Mouse (Mus musculus) liver, embryonic 16.5 days (tissue): Measurements from ENCODE around the gene Usf1. TPM values are rescaled to one million over a fixed set of nuclear protein-coding genes. Genes with fewer than 3 reads are reported as not detected.

ENCODE experiments used
- ATAC-seq: fragments of 200-750 bp; cut with Nextera tagmentation; 2 replicates; pipeline ENCODE4 v1.8.0; 2017; ENCODE audit warnings: low read depth, mild to moderate bottlenecking, moderate number of reproducible peaks, moderate library complexity
- H3K27ac ChIP-seq: fragments of 300-500 bp; sonication (generic); 2 replicates; pipeline ENCODE4 v1.5.1; 2014; ENCODE audit warnings: mild to moderate bottlenecking, low read length
- H3K27me3 ChIP-seq: fragments of 300-500 bp; sonication (generic); 2 replicates; pipeline ENCODE4 v1.6.1; 2014; ENCODE audit warnings: low read depth, low read length, mixed read lengths; ENCODE audit not compliant: control insufficient read depth, insufficient read depth
- H3K36me3 ChIP-seq: fragments of 300-500 bp; sonication (generic); 2 replicates; pipeline ENCODE4 v1.6.1; 2014; ENCODE audit warnings: mild to moderate bottlenecking; ENCODE audit not compliant: control insufficient read depth, insufficient read depth
- H3K4me1 ChIP-seq: fragments of 300-500 bp; sonication (generic); 2 replicates; pipeline ENCODE4 v1.6.1; 2014; ENCODE audit warnings: low read depth, low read length, mixed read lengths; ENCODE audit not compliant: control insufficient read depth
- H3K4me2 ChIP-seq: fragments of 300-500 bp; sonication (generic); 2 replicates; pipeline ENCODE4 v1.6.1; 2014; ENCODE audit warnings: low read depth, low read length, mixed read lengths
- H3K4me3 ChIP-seq: fragments of 300-500 bp; sonication (generic); 2 replicates; pipeline ENCODE4 v1.5.1; 2014; ENCODE audit warnings: low read depth, mild to moderate bottlenecking, low read length
- H3K9ac ChIP-seq: fragments of 300-500 bp; sonication (generic); 2 replicates; pipeline ENCODE4 v1.6.1; 2014; ENCODE audit warnings: low read depth, low read length
- H3K9me3 ChIP-seq: fragments of 300-500 bp; sonication (generic); replicated peaks from 2 replicates; pipeline ENCODE4 v1.6.1; 2016; ENCODE audit warnings: low read length; ENCODE audit not compliant: control insufficient read depth
- WGBS: fragments of 180-500 bp; shearing (Covaris S2); extraction: QIAGEN DNeasy Blood & Tissue Kit; methylation state at CpG from one replicate; pipeline ENCODE4 v1.1.7; 2014; ENCODE audit not compliant: insufficient replicate concordance; 5-methylcytosine and 5-hydroxymethylcytosine counted together
- polyA plus RNA-seq: library from polyadenylated mRNA; unstranded; fragments of >200 nt; fragmentation: Nextera tagmentation; extraction: Ambion mirVana; gene quantifications from 2 replicates; pipeline ENCODE4 v1.2.1, GENCODE M21; 2015

Gene Usf1
- polyA plus RNA-seq, 1 experiment from 2014 or later, result 19.3 TPM

DNA sequence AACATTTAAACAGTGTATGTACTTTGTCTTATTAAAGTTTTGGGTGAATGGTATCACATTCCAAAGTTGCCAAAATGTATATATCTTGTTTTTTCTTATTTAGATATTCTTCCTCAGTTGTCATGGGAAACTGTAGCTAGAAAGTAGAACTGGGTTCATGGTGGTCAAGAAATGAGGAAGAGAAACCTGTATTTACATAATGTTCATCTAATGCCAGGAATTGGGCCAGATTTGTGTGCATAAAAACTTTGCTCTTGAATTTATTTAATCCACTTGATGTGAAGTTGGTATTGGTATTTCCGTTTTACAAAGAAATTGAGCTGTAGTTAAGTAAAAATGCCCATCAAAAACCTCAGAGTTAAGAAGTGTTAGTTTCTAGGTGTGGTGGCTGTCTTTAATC lies 882 bp upstream of the Usf1 start:
- Histone ChIP-seq H3K4me2 (no peak overlapping the region), H3K27ac (no peak overlapping the region), H3K4me1 (peaks cover 23% of the 10 kb centered on the region), H3K9me3 (no peaks in the 10 kb centered on the region), H3K36me3 (no peaks in the 10 kb centered on the region; the same call in 1 of the 2 replicates), H3K27me3 (no peaks in the 10 kb centered on the region), H3K4me3 (no peak overlapping the region), H3K9ac (no peak overlapping the region)
- 93% methylated on average over 1 of the region's 1 CpGs for WGBS
- no peak for ATAC-seq

DNA sequence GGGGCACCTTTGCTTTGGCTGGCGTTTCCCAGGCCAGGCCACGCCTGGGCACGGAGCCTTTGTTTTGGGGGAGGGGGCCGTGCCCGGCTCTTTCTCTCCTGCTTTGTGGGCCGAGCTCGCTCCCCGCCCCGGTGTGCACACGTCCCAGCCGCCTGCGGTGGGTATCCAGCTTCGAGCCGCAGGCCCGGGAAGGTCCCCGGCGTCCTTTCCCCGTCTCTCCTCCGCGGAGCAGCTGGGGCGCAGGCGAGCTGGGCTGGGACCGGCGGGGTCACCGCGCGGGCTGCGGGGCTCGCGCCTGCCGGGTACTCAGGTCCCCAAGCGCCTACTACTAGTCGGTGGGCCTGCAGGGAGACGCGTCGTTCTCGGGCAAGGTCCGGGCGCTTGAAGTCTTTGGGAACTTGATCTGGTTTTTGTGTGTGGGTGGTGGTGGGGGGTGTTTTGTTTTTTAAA lies 404 bp downstream of the Usf1 start:
- H3K4me1 ChIP-seq, result peaks cover 23% of the 10 kb centered on the region
- peak overlapping the region; percentile 69 for H3K4me2 ChIP-seq
- no peaks in the 10 kb centered on the region for H3K27me3 ChIP-seq
- peak overlapping the region; percentile 97 for H3K4me3 ChIP-seq
- peaks cover 5% of the 10 kb centered on the region for H3K36me3 ChIP-seq
- ATAC-seq, result peak; percentile 65
- H3K9me3 ChIP-seq, result no peaks in the 10 kb centered on the region
- H3K9ac ChIP-seq, result peak overlapping the region; percentile 96
- H3K27ac ChIP-seq, result peak overlapping the region; percentile 81
- under 1% methylated on average over 39 of the region's 39 CpGs for WGBS

DNA sequence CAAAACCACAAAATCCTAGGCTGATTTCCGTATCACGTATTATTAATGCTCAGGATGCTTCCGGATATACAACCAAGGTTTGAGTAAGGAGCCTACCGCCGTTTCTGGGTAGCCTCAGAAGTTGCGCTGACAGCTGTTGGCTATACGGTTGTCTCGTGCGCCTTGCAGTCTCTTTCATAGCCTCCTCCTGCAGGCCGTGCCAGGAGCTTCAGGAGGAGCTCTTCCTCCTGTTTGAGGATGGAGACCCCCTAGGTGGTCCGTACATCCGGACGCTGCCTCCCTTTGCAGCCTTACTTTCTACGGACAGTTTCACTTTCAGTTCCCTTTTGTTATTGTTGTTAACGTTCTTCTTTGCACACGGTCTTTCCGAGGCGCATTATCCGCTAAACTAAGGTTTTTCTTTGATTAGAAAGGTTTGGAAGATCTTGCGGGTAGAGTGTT lies 908 bp downstream of the Usf1 start:
- Histone ChIP-seq H3K4me2 (peak overlapping the region; percentile 69), H3K4me3 (peak overlapping the region; percentile 97), H3K9ac (peak overlapping the region; percentile 96), H3K9me3 (no peaks in the 10 kb centered on the region), H3K27ac (peak overlapping the region; percentile 81), H3K4me1 (peaks cover 23% of the 10 kb centered on the region), H3K36me3 (peaks cover 10% of the 10 kb centered on the region), H3K27me3 (no peaks in the 10 kb centered on the region)
- ATAC-seq, result no peak
- WGBS, result under 1% methylated on average over 20 of the region's 20 CpGs

DNA sequence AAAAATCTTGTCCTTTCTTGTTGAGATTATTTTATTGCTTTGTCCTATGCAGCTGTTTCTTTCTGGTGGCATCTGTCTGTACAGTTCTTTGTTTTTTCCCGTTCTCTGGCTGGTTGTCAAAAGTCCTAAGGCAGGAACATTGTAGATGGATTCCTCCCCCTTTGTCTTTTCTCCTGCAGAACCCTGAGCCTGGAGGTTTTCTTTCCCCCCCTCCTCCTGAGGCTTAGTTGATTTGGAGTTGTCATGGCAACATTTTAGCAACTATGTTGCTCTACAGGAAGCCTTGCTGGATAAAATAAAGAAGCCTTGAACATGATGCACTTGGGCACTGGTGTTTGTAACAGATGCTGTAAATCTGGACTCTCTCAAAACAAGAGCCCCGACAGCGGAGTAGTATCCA lies 1.3 kb downstream of the Usf1 start:
- Histone ChIP-seq H3K4me1 (peaks cover 23% of the 10 kb centered on the region), H3K27ac (no peak overlapping the region), H3K4me2 (peak overlapping the region; percentile 69), H3K36me3 (peaks cover 11% of the 10 kb centered on the region), H3K9ac (peak overlapping the region; percentile 96), H3K9me3 (no peaks in the 10 kb centered on the region), H3K27me3 (no peaks in the 10 kb centered on the region), H3K4me3 (peak overlapping the region; percentile 97)
- ATAC-seq, result no peak
- WGBS, result 51% methylated on average over 3 of the region's 3 CpGs

DNA sequence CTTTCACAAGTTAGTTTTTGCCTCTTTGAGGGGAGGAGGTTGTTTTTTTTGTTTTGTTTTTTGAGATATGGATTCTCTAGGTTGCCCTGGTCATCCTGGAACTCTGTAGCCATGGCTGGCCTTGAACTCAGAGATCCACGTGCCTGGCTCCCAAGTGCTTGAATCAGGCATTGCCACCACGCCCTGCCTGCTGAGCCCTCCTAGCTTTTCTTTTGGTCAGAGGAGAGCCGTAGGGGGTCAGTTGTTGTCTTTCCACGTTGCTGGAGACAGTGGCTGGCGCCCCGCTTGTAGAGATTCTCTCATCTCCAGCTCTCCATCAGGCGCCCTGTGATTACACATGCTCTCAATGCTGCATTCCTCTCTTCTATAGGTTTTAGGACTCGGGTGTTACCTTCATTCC lies 2.5 kb downstream of the Usf1 start:
- Histone ChIP-seq H3K4me3 (no peak overlapping the region), H3K36me3 (peaks cover 14% of the 10 kb centered on the region), H3K4me2 (no peak overlapping the region), H3K9ac (no peak overlapping the region), H3K4me1 (peaks cover 23% of the 10 kb centered on the region), H3K27ac (no peak overlapping the region), H3K27me3 (no peaks in the 10 kb centered on the region), H3K9me3 (no peaks in the 10 kb centered on the region)
- no peak for ATAC-seq
- 70% methylated on average over 8 of the region's 8 CpGs for WGBS

DNA sequence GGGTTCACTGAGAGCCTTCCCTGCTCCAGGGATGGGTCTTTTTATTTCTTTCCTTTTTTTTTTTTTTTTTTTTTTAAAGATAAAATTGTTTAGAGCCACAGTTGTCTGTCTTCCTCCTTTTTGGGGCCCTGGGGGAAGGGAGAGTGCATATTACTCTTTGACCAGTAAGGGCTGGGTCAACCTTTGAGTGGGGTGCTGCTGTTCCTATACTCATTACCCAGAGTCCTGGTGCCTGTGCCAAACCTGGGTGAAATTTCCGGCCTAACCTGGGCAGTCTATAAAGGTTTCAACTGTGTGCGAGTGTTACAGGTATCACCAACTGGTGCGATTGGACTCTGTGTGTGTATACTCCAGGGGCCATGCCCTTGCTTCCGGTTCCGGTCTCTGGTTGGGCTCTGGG lies 7.5 kb downstream of the Usf1 start, which contains the start of gene Tstd1:
Gene Tstd1, plus strand, starts transcription at position 213 of the 400 bp plus-strand sequence.
- Histone ChIP-seq H3K9ac (no peak within 1 kb of the TSS), H3K4me3 (no peak within 1 kb of the TSS), H3K4me2 (no peak within 1 kb of the TSS), H3K27me3 (no peaks in the 10 kb centered on the region), H3K9me3 (no peaks in the 10 kb centered on the region), H3K27ac (no peak within 1 kb of the TSS), H3K36me3 (peaks cover 14% of the 10 kb centered on the region), H3K4me1 (peaks cover 15% of the 10 kb centered on the region)
- peak; percentile 55 for ATAC-seq
- WGBS, result 80% methylated on average over 5 of the region's 5 CpGs

DNA sequence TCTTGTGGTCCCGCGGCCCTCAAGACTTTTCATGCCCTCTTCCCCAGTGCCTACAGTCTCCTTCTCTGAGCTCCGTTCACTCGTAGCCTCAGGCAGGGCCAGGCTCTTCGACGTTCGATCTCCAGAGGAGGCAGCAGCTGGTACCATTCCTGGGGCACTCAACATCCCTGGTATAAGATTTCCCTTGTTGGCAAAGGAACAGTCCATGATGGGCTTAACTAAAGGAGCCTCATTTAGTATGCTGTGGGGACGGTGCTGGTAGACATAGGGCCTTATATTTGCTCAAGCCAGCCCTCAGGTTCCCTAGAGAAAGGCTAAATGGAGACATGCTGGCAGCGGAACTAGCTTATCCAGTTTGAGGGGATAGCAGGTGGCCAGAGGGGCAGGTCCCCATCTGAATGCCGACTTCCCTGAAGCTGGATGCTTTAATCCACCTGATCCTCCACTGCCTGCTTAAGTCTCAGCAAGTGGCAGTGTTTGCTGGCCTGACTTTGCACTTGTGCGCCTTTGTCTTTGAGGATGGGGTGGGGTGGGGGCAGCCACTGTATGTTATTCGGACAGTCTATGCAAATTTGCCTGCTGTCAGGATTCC lies 8.3 kb downstream of the Usf1 start:
- H3K27me3 ChIP-seq, result no peaks in the 10 kb centered on the region
- H3K36me3 ChIP-seq, result peaks cover 14% of the 10 kb centered on the region
- H3K27ac ChIP-seq, result no peak overlapping the region
- H3K4me1 ChIP-seq, result peaks cover 8% of the 10 kb centered on the region
- ATAC-seq, result no peak
- no peak overlapping the region for H3K9ac ChIP-seq
- H3K4me2 ChIP-seq, result no peak overlapping the region
- no peak overlapping the region for H3K4me3 ChIP-seq
- 75% methylated on average over 12 of the region's 12 CpGs for WGBS
- H3K9me3 ChIP-seq, result no peaks in the 10 kb centered on the region

DNA sequence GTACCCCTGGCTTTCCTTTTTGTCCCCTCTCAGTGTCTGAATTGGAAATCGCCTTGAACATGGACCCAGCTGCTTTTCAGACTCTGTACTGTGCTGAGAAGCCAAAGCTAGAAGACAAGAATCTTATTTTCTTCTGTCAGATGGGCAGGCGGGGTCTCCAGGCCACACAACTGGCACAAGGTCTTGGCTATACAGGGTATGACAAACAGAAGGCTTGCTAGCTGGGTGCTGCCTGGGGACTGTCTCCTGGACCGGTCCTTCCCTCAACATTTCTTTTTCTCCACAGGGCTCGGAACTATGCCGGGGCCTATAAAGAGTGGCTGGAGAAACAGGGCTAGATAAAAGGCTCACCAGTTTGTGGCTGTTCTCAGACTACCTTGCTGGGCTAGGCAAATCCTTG lies 8.8 kb downstream of the Usf1 start:
- Histone ChIP-seq H3K9me3 (no peaks in the 10 kb centered on the region), H3K27me3 (no peaks in the 10 kb centered on the region), H3K36me3 (peaks cover 14% of the 10 kb centered on the region), H3K4me3 (no peak overlapping the region), H3K9ac (no peak overlapping the region), H3K4me2 (no peak overlapping the region), H3K27ac (no peak overlapping the region), H3K4me1 (peaks cover 5% of the 10 kb centered on the region)
- ATAC-seq, result no peak
- 80% methylated on average over 5 of the region's 5 CpGs for WGBS

DNA sequence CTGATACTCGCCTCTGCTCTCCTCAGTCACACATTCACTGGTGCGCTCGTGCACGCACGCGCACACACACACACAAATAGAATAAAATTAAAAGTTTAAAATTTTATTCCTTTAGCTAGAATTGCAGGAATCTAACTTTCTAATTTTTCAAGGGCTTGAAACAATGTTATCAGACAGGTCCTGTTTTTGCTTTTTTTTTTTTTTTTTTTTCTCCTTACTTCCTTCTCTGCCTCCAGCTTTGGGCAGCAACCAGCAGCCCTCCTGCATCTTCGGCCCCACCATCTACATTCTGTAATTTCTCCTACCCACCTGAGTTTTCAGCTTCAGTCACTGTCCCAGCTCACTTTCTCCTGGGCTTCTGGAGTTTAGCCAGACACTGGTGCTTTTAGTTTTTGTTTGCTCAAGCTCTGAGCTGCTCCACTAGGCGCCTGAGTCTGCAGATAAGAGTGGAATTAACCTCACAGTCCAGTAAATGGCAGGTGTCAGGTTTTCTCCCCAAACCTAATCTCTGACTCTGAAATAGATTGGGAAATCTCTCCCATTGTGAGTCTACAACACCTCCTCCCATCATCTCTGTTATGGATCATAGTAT lies 11.5 kb downstream of the Usf1 start:
- no peak overlapping the region for H3K9ac ChIP-seq
- H3K4me3 ChIP-seq, result no peak overlapping the region
- no peak overlapping the region for H3K4me2 ChIP-seq
- peaks cover 5% of the 10 kb centered on the region for H3K4me1 ChIP-seq
- ATAC-seq, result peak; percentile 58
- no peaks in the 10 kb centered on the region for H3K27me3 ChIP-seq
- no peak overlapping the region for H3K27ac ChIP-seq
- H3K36me3 ChIP-seq, result peaks cover 4% of the 10 kb centered on the region
- WGBS, result 67% methylated on average over 8 of the region's 8 CpGs
- no peaks in the 10 kb centered on the region for H3K9me3 ChIP-seq
